21 mouse cellular contexts compared by ENCODE assay signal in the genomic region with DNA sequence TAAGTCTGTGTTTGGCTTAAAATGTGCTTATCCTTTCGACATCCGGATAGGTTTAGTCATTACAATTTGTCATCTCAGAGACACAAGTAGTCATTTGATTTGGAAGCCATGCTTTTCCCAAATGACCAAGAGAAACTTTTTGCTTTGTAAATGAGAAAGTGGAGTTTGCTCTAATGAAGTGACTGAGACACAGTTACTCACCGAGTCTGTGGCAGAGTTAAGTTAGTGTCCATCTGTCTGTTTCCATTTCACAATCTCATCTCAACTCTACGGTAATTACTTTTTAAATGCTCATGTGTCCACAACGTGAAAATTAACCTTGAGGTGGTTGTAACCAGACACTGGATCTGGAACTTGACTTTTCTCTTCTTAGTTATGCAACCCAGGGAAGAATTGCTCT. TPM values are rescaled to one million over a fixed set of nuclear protein-coding genes. Genes with fewer than 3 reads are reported as not detected.
"Had no signal": no experiment of that assay in that cellular context is flagged by ENCODE, and none has a peak within 500 bp of the region (broad histone marks: within the 10 kb centered on the region; RNA-seq: fewer than 3 reads in every experiment).

No protein-coding gene starts in this region.

- H3K4me2 ChIP-seq: liver, embryonic 11.5 days; liver, embryonic 15.5 days; lung, embryonic 15.5 days; midbrain, embryonic 12.5 days; midbrain, embryonic 15.5 days; neural tube, embryonic 12.5 days; neural tube, embryonic 15.5 days; stomach, embryonic 15.5 days had no signal

- H3K9ac ChIP-seq: liver, embryonic 15.5 days; lung, embryonic 15.5 days; midbrain, embryonic 12.5 days; midbrain, embryonic 15.5 days; neural tube, embryonic 12.5 days; neural tube, embryonic 15.5 days; stomach, embryonic 15.5 days had no signal

- H3K4me3 ChIP-seq: left cerebral cortex, adult 2 months; liver, embryonic 15.5 days; lung, embryonic 15.5 days; midbrain, embryonic 12.5 days; midbrain, embryonic 15.5 days; neural tube, embryonic 12.5 days; neural tube, embryonic 15.5 days; stomach, embryonic 15.5 days had no signal

- H3K36me3 ChIP-seq: liver, embryonic 15.5 days; lung, embryonic 15.5 days; midbrain, embryonic 12.5 days; midbrain, embryonic 15.5 days; neural tube, embryonic 12.5 days; neural tube, embryonic 15.5 days; stomach, embryonic 15.5 days had no signal

- H3K9me3 ChIP-seq: liver, embryonic 15.5 days; lung, embryonic 15.5 days; midbrain, embryonic 12.5 days; midbrain, embryonic 15.5 days; neural tube, embryonic 12.5 days; neural tube, embryonic 15.5 days; stomach, embryonic 15.5 days had no signal

- H3K4me1 ChIP-seq: liver, embryonic 15.5 days; lung, embryonic 15.5 days; midbrain, embryonic 12.5 days; midbrain, embryonic 15.5 days; neural tube, embryonic 12.5 days; neural tube, embryonic 15.5 days; stomach, embryonic 15.5 days had no signal

- H3K27me3 ChIP-seq: liver, embryonic 15.5 days; lung, embryonic 15.5 days; midbrain, embryonic 12.5 days; midbrain, embryonic 15.5 days; neural tube, embryonic 12.5 days; neural tube, embryonic 15.5 days; stomach, embryonic 15.5 days had no signal

- DNase-seq: kidney, adult 8-10 months; kidney, postnatal 14 days; layer of hippocampus, postnatal 36 days; right cerebral cortex, adult 18-20 months; right cerebral cortex, postnatal 14 days; right cerebral cortex, postnatal 4 days; spleen, adult 18-20 months; thymus, postnatal 25 days had no signal

- ATAC-seq: hindbrain, postnatal 0 days; inflammation-experienced regulatory T-cells, adult 6 months; intestine, embryonic 16.5 days; midbrain, embryonic 15.5 days had no signal

- H3K27ac ChIP-seq: hindbrain, postnatal 0 days; left cerebral cortex, adult 2 months; liver, embryonic 15.5 days; lung, embryonic 15.5 days; macrophage; midbrain, embryonic 12.5 days; midbrain, embryonic 15.5 days; neural tube, embryonic 12.5 days; neural tube, embryonic 15.5 days; stomach, embryonic 15.5 days had no signal

RNA-seq across cellular contexts. Expression of a gene that starts 59.2 kb away (rescaled TPM):
- polyA plus RNA-seq: macrophage had no signal
